Mouse (Mus musculus): ENCODE results near the gene Lama1. TPM values are rescaled to one million over a fixed set of nuclear protein-coding genes. Genes with fewer than 3 reads are reported as not detected.
"Not testable (repeated sequence)": the region's sequence is repeated elsewhere in the genome, so short reads cannot be mapped to it uniquely, and the experiment has no call there.

The Lama1 gene
- total RNA-seq, 2 experiments from 2014 or later, result not detected

DNA sequence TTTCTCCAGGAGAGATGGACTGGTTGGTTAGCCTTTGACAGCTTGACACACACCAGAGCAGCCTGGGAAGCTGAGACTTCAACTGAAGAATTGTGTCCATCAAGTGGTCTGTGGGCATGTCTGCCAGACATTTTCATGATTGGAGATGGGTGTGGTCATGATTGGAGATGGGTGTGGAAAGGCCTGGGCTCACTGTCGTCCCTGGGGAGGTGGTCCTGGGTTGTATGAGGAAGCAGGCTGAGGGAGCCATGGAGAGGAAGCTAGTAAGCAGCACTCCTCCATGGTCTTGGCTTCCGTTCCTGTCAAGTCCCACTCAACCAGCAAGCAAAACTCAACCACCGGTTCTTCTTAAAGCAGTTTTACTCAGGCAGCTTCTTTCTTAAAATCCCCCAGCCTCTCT lies 130.4 kb downstream of the Lama1 start:
- ATAC-seq (replicated peaks; ENCODE audit: low FRiP score, poor library complexity, severe bottlenecking), result no peak

DNA sequence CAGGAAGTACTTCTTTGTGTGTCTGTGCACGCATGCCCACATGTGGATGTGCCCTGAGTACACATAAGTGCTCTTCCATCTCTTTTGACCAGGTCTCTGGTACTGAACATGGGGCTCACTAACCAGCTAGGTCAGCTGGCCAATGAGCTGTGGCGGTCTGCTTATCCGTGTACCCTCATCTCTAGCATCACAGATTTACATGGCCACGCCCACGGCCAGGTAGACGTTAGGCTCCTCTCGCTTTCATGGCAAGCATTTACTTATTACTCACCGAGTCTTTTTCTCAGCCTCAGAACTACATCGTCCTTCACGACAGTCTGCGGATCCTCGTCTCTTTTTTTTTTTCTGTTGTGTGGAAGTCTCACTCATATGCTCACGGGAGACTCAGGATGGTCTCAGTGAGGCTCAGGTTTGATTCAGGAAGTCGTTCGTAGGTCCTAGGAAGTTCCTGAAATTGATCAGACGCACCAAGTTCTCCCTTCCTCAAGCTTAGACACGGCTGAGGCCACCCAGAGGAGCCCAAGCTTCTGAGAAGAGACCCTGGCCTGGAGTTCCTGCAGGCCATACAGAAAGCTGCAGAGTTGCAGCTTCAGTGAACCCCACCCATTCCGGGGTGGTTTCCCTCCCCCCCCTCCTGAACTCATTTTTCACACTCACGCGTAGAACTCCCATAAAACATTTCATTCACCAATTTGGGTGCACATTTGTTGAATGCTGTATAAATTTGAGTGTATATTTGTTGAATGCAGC lies 139.3 kb downstream of the Lama1 start:
- no peak for ATAC-seq (replicated peaks; ENCODE audit: low FRiP score, poor library complexity, severe bottlenecking)

DNA sequence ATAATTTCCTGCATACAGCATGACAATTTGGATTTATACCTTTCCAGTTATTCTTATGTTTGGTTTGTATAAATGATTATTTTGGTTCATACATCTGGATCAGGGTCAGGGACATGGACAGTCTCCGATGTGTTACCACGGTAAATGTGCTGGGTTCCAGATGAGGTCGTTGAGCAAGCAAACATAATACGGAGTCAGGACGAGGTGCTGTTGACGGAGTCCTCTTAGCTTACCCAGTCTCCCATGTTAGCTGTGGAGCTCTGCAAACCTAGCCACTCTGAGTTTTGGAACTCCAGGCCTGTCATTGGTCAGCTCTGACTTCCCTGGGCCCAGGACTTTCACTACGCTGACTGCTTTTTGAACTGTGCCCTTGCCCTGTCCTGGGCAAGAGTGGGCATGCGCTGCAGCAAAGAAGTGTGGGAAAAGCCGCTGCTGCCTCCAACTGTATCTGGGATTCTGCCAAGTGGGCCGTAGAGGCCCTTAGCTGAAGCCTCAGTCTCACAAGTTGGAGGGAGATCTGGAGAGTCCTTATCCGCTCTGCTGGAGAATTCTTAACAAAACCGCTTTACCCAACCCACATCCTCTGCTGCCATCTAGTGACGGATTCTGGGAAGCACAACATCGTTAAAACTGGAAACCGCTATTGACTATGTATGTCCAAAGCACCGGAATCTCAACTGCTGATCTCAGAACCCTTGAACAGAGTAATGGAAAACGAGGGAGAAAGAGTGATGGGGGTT lies 140.5 kb downstream of the Lama1 start:
- no peak for ATAC-seq (replicated peaks; ENCODE audit: low FRiP score, poor library complexity, severe bottlenecking)

DNA sequence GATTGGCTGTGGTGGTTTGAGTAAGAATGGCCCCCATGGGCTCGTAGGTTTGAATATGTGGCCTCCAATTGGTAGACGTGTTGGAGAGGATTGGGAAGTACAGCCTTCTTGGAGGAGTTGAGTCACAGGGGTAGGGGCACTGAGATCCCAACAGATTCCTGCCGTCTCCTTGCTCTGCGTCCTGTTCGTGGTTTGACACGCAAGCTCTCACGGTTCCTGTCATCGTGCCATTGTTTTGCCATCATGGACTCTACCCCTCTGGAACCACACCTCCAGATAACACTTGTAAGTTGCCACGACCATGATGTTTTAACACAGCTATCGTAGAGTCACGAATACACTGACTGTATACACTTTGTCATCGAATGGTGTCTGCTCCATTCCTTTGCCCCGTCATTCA lies 141.9 kb downstream of the Lama1 start:
- ATAC-seq (replicated peaks; ENCODE audit: low FRiP score, poor library complexity, severe bottlenecking), result no peak

DNA sequence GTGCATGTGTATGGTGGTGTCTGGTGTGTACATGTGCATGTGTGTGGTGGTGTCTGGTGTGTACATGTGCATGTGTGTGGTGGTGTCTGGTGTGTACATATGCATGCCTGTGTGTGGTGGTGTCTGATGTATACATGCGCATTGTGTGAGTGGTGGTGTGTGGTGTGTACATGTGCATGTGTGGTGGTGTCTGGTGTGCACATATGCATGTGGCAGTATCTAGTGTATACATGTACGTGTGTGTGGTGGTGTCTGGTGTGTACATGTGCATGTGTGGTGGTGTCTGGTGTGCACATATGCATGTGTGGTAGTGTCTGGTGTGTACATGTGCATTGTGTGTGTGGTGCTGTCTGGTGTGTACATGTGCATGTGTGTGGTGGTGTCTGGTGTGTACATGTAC lies 144.4 kb downstream of the Lama1 start:
- not testable (repeated sequence) for ATAC-seq (replicated peaks; ENCODE audit: low FRiP score, poor library complexity, severe bottlenecking)

DNA sequence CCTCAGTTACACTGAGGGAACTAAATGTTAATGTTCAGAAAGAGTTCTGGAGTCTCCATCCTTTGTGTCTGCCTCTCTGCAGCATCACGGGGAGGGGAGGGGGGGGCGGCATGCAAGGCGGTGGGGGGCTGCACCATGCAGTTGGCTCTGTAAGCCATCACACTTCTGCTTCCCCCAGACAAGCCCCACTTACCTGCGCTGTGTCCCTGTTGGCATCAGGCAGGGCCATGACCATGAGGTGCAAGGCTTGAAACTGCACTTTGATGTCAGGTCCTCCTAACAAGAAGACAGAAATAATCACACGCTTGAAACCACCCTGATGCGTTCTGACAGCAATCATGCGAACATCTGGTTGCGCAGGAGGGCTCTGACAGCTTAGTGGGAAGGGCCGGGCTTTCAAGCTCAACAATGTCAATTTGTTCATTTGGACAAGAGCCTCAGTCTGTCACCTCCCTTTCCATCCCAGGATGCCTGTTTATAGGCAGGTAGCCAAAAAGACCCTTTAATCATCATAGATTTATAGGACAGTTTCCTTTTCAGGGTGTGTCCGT lies 164.1 kb downstream of the Lama1 start:
- ATAC-seq (replicated peaks; ENCODE audit: low FRiP score, poor library complexity, severe bottlenecking), result no peak

DNA sequence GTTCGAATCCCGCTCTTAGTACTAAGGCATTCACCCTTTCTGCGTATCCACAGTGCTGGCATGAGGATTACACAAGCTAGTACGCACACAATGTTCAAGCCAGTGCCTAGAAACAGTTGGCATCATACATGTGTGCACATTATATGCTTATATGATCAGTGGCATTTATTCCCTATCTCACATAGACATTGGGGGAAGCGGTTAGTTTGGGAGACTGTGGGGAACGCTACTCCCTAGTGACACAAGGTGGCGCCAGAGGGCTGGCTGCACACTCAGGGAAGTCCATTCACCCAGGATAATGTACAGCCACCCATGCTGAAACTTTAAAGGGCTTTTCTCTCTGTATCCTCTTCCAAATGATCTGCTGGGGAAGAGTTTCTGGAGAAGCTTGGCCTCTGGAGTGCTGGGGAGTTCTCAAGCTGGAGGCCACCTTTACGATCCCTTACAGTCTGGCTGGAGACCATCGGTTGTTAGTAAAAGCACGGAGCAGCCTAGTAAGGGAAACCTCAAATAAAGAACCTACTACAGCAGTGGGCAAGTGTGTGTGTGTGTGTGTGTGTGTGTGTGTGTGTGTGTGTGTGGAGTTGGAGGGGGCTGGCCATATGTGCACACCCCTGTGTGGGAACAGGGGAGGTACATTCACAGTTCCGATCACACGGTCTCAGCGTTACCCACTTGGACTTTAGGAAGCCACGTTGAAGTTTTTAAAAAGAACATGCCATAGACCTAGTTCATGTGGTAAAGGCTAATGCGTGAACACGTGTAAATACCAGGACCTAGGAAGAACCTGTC lies 164.9 kb downstream of the Lama1 start:
- ATAC-seq (replicated peaks; ENCODE audit: low FRiP score, poor library complexity, severe bottlenecking), result no peak

DNA sequence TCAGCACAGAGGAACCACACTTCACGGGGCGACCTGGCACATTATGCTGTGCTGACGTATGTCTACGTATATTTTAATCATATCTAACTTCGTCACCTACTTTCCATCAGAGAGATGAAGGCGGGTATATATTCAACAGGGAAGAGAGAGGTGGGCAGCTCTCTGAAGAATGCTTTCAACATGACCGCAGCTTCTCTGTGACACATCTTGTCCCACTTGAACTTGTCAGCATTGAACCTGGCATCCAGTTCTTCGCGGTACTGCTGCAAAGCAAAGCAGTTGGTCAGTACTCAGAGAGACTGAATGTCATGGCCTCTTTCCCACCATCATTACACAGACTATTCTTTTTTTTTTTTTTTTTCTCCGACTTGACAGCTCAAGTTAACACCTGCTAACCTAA lies 167.3 kb downstream of the Lama1 start:
- ATAC-seq (replicated peaks; ENCODE audit: low FRiP score, poor library complexity, severe bottlenecking), result no peak

DNA sequence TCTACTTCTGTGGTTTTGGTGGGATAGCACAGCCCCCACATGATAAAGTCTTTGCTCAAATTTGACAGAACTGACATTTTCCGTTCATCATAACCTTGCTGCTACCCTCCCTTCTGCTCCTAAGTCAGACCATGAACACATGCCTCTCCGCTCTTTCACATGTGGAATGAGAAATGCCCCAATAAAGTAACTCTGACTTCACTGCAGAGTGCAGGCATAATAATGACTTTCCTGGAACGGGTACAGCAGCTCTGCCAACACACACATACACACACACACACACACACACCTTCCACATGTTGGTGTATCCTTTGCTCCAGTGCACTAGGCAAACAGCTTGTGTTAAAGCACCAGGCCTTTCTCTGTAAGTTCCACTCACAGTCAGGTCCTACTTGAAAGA lies 167.9 kb downstream of the Lama1 start:
- ATAC-seq (replicated peaks; ENCODE audit: low FRiP score, poor library complexity, severe bottlenecking), result no peak

DNA sequence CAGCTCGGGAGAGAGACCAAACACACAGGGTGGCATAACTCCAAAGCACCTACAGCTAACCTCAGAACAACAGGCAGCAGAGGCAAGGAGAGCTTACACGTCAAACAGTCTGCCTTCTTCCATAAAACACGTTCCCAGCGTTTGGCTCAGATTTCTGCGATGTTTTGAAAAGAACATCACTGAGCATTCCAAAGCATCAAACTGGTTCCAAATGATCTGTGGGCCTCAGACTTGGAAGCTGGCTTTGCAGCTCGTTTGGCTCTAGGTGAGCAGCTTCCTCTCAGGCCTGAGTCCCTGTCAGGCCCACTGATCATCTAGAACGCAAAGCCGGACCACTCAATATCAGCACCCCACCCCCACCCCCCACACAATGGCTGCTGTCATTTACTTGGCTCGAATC lies 169.0 kb downstream of the Lama1 start:
- no peak for ATAC-seq (replicated peaks; ENCODE audit: low FRiP score, poor library complexity, severe bottlenecking)

DNA sequence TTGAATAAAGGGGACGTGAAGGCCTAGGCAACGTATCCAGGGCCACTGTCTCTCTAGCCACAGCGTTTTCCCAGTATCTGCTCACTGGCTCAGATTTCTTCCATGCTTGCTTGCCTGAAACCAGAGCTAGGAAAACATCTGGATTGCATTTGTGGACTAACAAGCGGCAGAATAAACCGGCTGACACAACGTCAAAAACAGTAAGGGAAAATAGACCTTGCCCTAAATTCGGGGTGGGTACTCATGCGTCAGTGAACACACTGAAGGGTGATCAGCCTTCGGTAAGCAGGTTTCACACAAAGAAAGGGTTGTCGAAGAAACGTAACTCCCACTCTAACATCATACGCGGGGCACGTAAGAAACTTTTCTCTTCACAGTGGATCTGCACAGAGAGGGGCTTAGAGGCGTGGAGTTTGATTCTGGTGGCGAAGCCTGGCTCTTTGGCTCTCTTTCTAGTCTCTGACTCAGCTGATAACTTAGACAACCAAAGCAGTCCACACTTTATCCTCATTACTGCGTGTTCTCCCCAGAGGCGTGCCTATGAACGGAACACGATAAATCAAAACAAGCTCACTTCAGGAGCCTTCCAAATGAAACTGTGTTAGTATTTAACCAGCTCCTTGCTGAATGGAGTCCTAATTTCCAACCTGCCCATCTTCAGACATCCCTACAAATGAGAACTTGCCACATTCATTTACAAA lies 169.6 kb downstream of the Lama1 start:
- no peak for ATAC-seq (replicated peaks; ENCODE audit: low FRiP score, poor library complexity, severe bottlenecking)

DNA sequence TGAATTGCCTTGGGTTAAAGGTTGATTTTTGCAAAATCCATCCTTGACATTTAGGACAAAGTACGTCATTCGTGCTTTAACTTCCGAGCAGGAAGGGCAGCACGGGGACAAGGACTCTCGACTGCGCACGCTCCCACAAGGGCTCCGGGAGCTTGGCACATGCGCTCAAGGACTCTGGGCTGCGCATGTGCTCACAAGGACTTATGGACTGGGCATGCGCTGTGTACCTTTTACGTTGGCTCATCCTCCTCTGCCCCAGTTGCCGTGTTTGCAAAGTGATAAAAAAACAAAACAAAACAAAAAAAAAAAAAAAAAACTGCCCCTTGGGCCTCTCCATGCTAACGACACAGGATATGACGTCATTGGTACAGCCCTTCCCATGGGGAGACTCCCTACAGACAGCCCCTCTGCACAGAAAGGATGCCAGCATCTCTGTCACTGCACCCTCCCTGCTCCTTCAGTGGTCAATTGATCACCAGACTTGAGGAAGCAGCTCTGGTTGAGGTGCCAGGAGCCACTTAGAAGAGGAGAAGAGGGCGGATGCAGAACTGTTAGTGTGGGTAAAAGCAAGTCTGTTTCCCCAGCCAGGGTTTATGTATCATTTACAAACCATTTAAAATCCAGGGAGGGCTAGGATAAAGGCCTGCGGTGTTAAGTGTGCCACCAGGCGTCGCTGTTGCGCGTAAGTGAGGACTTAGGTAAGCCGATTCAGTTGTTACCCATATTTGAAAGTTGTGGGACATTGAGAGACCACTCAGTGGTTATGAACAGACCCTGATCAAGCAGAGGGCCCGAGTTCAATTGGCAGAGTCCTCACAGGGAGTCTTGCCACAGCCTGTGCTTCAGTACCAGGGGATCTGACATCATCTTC lies 172.9 kb downstream of the Lama1 start:
- no peak for ATAC-seq (replicated peaks; ENCODE audit: low FRiP score, poor library complexity, severe bottlenecking)

Other genes starting within 250 kb of the Lama1 start
- gene Lrrc30, start 64.5 kb upstream of the Lama1 start, total RNA-seq (2015; ENCODE audit: low replicate concordance), result not detected in 2 replicates
- not detected in 2 replicates for gene Lrrc30, start 64.5 kb upstream of the Lama1 start, total RNA-seq (2017; ENCODE audit: low replicate concordance)

Measured in erythroid progenitor cell, adult 5-6 weeks (primary cell).